Mouse (Mus musculus) CD8-positive naive resting alpha-beta T cell, adult 2 months (primary cell): ENCODE results near the gene Zc3h7a.
A peak's percentile ranks its signal among the peaks of the same experiment; 100 is the strongest.

Experiments used
- DNase-seq, 2 experiments: peaks; one replicate each; pipeline ENCODE4 v3.0.0; 2022; ENCODE audit warnings: low read depth in 2 of 2, low spot score in 2 of 2

Gene Zc3h7a

DNA sequence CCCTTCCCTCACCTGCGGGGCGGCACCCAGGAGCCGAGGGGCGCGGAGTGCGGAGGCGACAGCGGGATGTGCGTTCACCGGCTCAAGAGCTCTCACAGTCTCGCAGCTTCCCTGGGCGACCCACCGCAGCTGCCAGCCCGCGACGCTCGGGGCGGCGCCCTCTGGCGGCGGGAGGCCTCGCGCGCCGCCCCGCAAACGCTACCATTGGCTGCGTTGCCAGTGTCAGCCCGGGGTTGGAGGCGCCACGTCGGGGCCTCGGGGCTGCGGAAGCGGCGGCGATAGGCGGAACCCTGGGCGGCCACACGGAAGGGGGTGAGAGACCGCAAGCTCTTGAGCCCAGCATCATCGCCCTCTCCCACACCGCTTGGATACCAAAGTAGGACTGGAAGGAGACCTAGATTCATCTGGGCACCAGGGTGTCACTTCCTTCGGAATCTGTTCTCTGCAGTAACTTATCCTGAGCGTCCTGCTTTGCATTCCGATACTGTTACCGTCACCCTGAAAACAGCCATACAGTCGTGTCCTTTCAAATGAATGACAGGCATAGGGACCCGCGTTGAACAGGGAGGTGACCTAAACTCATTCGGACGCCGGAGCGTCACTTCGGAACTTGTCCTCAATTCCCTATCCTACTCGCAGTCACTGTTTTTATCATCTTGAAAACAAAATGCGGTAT lies at the start of gene Zc3h7a:
Zc3h7a (minus strand) TSS at position 186 of the 676 bp plus-strand sequence.
- peak; percentile 87 to 90 for DNase-seq

DNA sequence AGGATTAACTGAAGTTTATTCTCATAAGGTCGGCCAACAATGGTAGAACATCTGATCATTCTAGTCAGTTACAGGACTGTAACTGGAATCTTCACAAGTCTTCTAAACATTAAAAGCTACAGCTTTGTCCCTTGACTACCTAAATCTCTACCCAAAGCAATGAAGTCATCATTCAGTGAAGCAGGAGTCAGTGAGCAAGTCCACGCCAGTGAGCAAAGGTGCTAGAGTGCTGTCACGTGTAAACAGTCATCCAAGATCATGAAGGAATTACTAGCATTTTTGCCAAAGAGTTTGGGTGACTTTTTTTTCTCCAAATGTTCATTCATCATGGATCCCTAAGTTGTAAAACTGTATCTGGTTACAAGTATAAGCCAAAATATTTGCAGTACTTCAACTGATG lies 41.6 kb upstream of the Zc3h7a start:
- no peak for DNase-seq

GRCm38 (mm10) chr16:11203600-11204390 lies 27.6 kb upstream of the Zc3h7a start:
- DNase-seq: no peak

GRCm38 (mm10) chr16:11202571-11203554 lies 26.7 kb upstream of the Zc3h7a start, which contains the start of gene Rsl1d1:
TSS of gene Rsl1d1 (minus strand) at chr16:11203331.
- peak; percentile 90 to 92 for DNase-seq

GRCm38 (mm10) chr16:11201740-11202394 lies 25.7 kb upstream of the Zc3h7a start:
- no peak for DNase-seq

- no peak for DNase-seq
These were observed 24.1 kb upstream of the Zc3h7a start for GRCm38 (mm10) chr16:11200247-11200646.

- DNase-seq: no peak
These were observed 22.3 kb upstream of the Zc3h7a start for GRCm38 (mm10) chr16:11198467-11198866.

DNA sequence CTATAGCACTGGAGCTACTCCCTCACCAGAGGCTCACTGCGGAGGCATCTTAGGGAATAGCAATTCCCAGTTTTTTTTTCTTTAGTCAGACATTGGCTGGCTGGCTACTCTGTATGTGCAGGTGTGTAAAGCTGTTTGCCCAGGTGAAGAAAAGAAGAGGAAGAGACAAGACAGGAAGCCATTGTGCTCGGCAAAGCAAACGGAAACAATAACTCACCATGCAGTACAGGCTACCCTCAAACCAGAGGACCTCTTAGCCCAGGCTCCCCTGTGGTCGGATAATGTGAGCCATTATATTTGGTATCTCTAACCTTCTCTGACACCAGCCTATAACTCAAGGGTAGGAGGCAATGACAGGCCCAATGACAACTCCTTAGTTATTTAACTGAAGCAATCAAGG lies 20.9 kb upstream of the Zc3h7a start:
- no peak for DNase-seq

DNA sequence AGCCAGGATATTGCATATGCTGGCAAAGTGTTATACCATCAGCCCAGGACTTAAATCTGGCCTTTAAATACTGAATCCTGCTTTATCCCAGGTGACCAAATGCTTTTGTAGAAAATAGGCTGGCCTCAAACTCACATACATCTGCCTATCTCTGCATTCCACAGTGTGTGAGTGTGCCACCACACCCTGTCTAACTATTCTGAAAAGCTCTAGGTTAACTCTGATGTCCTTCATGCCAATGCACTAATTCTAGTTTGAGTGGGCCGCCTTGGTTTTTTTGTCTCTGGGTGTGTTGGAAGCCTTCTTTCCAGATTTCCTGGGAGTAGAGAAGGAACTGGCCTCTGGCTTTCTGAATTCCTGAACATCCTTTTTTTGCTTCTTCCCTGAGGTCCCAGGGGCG lies 17.0 kb upstream of the Zc3h7a start:
- no peak for DNase-seq

DNA sequence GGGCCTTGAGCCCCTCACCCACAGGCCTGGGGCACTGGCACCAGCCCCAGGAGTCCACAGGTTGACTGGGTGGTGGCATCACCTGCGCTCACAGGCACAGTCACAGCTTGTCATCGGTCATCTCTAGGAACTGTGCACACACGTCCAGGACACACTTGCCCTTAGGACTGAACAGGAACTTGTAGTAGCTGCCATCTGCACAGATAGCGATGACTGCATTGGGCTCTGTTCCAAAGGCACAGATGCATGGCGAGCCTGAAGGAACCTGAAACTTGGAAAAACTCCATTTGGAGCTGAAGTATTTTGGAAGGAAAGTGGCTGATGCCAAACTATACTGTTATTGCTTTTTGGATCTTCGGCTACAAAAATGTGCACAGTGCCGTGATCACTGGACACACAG lies 14.0 kb upstream of the Zc3h7a start:
- DNase-seq: no peak

GRCm38 (mm10) chr16:11177404-11177803 lies 1.2 kb upstream of the Zc3h7a start:
- no peak for DNase-seq

DNA sequence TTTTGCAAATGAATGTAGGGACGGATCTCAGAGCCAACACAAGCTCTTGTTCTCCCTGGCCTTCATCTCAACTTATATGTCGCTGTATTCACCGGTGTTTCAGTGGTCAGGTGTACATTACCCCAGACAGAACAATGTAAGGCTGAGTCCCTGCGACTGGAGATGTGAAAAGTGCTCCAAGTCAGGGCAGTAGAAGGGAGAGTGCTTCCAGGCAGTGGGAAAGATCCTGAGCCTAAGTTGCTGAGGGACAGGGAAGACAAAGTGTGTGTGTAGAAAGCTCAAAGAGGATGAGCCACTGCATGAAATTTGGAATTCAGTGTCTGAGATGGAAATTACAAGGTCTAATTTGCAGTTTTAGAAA lies 671 bp upstream of the Zc3h7a start:
- DNase-seq: no peak

GRCm38 (mm10) chr16:11175489-11176207 lies 545 bp downstream of the Zc3h7a start:
- DNase-seq: peak; percentile 36 to 43

DNA sequence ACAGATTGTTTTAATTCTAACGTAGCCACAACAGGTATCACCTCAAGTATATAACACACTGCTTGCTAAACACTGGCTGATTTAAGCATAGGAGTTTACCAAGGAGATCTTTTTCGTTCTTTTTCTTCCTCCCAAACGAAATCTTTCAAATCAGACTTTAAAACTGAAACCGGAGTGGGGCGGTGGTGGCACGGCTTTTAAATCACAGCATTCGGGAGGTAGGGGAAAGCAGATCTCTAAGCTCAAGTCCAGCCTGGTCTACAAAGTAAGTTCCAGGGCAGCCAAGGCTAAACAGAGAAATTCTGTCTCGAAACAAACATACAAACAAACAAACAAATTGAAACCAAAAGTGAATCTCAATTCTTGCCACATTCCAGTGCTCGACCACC lies 1.1 kb downstream of the Zc3h7a start:
- no peak for DNase-seq

DNA sequence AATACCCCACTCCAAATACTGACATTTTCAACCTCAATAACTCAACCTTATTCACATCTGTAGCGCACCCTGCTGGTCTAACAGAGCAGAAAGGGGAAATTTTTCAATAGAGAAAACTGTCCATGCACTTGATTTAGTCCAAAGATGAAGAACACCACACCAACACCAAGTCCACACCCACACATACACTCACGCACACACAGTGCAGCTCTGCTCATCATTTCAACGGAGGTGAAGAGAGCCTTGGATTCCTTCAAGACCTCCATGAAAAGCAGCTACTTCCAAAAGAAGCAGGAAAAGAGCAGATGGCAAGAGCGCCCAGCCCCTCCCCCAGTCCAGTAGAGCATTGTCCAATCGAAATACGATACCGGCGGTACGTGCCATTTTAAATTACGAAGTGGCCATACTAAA lies 1.5 kb downstream of the Zc3h7a start:
- peak; percentile 48 to 72 for DNase-seq

DNA sequence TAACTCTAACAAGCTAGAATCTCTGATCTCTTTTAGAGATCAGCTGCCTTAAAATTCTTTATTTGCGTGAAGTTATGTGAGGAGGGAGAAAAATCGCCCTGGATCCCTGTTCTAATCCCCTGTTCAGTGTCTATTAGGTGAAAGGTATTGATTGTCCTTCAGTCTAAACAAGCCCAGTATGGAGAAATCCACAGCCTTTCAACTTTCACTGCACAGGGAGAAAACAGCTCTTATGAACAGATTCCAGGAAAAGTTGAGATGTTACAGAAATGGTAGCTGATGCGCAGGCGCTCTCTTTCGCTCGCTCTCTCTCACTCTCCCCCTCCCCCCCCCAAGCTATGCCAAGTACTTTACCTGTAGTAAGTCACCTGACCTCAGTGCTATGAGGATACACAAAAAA lies 4.5 kb downstream of the Zc3h7a start:
- no peak for DNase-seq

- no peak for DNase-seq
These were observed 9.8 kb downstream of the Zc3h7a start for GRCm38 (mm10) chr16:11166431-11166830.

GRCm38 (mm10) chr16:11164695-11165255 lies 11.4 kb downstream of the Zc3h7a start:
- DNase-seq: no peak

- peak; percentile 78 for DNase-seq
These were observed 18.5 kb downstream of the Zc3h7a start for GRCm38 (mm10) chr16:11157721-11158120.

- DNase-seq: peak in 1 of 2 experiments; percentile 16
These were observed 21.7 kb downstream of the Zc3h7a start for GRCm38 (mm10) chr16:11154500-11154899.
